Mouse (Mus musculus): Measurements from ENCODE around the gene Ret.

Ret gene

DNA sequence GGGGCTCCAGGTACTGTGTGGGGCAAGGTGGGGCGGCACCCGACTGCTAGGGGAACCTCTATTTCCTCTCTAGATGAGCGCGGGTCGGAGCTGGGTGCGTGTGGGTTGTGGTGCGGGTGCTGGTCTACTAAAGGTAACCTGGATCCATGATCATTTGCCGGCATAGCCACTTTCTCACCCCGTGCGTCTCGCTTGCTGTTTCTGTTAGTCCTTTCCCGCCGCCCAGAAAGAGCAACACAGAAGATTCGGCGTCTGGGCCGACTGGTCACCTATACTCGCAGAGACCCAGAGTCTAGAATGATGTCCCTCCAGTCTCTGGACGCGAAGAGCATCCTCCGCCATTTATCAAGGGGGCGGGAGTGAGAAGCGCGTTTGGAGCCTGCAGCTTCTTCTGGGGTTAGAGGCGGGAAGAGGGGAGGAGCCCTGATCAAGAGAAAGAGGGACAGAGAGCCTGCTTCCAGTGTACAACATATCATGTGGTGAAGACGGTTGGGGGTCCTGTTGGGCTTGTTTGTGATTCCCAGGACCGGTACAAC lies at the start of gene Ret:
Gene Ret (minus strand): TSS at position 279 of the 536 bp plus-strand sequence.
- no peak for DNase-seq (ENCODE audit: low read depth)

DNA sequence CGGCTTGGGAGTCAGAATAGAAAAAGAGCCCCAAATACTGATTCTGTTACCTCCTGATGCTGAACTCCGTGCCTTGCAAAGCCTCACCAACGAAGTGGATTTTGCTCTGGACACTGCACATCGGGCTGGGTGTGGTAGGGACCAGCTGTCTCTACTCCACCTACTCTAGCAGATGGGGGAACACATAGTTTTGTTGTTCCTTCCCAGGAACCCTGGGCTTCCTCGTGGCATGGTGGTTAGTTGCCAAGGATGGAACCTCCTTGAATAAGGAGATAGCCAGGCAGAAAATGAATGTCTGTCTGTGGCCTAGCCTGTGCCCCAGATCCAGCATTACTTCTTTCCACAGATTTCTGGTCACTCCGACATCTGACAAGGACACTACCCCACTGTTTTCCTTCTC lies 49.6 kb upstream of the Ret start:
- no peak for DNase-seq (ENCODE audit: low read depth)

DNA sequence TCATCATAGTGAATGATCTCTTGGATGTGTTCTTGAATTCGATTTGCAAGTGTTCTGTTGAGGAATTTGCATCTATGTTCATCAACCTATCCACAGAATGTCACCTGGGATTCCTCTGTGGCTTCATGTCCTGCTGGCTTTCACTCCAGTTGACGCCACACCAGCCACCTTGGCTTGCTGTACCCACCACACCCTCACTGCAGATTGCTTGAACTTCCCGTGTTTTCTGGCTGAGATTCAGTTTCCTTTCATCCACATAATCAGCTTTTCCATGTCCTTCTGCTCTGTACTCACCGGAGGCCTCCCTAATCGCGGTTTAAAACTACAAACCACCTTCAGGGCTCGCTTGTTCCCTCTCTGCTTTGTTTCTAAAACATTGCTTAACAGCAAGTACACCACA lies 46.6 kb upstream of the Ret start:
- DNase-seq (ENCODE audit: low read depth), result no peak

DNA sequence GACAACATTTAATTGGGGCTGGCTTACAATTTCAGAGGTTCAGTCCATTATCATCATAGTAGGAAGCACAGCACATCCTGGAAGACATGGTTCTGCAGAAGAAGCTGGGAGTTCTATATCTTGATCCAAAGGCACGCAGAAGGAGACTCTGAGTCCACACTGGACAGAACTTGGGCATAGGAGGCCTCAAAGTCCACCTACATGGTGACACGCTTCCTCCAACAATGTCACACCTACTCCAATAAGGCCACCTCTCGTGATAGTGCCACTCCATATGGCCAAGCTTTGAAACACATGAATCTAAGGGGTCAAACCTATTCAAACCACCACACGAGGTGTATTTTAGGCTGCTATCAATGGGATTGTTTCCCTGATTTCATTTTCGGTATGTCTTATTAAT lies 45.4 kb upstream of the Ret start:
- no peak for DNase-seq (ENCODE audit: low read depth)

DNA sequence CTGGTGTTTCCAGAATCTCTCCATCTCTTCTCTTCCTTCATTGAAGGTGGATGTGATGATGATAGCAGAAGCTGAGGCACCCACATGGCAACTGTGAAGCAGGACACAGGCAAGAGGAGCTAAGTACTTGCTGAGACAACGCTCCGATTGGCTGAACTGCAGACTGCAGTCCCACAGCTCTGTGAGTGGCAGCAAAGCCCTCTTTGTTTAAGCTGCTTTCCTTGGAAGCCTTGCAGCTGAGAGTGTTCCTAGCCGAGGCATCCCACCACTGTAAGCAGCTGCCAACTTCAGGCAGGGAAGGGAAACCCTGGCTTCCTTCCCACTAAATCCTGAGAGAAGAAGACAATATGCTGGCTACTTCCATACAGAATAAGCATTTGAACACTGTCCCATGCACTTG lies 28.6 kb upstream of the Ret start:
- DNase-seq (ENCODE audit: low read depth), result no peak

DNA sequence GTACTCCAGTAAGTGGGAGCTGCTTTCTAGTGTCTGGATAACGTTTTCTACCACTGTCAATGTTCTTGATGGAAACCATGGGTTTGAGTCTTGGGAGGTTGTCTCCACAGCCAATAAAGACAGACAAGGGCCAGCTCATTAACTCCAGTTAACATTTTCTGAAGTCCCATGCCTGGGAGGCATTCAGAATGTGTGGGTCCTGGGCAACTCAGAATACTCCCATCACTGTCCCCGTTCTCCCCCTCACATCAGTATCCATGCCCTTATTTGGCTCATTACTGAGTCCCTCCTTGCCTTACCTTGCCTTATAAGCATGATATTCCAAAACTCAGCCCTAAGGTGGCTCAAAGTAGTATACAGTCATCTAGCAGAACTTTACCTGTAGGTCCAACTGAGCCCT lies 25.0 kb upstream of the Ret start:
- no peak for DNase-seq (ENCODE audit: low read depth)

DNA sequence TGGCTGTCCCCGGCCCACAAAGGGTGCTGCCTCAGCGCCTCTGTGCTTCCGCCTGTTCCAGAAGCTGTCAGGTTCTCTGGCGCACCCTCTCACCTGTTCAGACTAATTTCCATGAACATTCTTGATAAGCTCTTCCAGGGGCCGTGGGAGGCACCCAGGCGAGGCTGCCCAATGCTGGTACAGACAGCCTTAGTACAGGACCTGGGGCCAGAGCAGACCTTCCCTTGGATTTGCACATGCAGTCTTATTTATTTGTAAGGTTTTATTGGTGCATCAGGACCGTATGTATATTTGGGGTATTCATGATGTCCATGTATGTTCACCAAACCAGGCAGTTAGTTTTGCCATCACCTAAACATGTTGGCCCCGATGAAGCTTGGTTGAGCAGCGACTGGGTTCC lies 18.2 kb upstream of the Ret start:
- no peak for DNase-seq (ENCODE audit: low read depth)

DNA sequence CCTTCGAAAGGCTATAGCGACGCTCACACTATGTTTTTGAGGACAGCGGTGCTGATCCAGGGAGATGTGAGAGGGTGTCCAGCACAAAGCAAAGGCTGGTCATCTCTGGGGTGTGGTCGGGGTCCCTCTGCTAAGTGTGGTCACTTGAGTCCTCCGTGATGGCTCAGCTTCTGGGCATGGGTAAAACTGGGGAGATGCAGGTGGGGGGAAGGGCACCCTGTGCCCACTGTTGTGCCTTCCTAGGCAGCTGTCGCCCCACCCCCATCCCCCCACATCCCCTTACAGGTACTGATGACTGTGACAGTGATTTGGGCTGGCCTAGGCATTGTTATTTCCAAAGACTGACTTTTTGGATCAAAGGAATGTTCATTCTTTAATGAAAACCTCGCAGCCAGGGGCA lies 10.8 kb upstream of the Ret start:
- DNase-seq (ENCODE audit: low read depth), result no peak

DNA sequence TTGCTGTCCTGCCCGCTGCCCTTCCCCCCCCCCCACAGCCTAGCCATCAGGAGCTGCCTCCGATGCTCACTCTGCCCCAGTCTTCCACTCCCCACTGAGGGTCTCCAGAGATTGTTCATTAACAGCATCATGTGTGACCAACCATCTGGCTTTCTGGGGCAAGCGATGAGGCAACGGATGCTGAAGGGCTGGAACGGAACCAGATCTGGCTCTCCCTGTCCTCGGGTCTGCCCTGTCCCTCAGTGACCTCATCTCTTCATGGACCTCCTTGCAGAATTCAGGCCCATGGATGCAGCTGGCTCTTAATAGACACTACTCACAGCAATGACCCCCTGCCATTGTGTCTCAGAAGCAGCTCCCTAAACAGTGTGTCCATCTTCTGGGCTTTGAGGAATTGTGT lies 8.9 kb upstream of the Ret start:
- no peak for DNase-seq (ENCODE audit: low read depth)

DNA sequence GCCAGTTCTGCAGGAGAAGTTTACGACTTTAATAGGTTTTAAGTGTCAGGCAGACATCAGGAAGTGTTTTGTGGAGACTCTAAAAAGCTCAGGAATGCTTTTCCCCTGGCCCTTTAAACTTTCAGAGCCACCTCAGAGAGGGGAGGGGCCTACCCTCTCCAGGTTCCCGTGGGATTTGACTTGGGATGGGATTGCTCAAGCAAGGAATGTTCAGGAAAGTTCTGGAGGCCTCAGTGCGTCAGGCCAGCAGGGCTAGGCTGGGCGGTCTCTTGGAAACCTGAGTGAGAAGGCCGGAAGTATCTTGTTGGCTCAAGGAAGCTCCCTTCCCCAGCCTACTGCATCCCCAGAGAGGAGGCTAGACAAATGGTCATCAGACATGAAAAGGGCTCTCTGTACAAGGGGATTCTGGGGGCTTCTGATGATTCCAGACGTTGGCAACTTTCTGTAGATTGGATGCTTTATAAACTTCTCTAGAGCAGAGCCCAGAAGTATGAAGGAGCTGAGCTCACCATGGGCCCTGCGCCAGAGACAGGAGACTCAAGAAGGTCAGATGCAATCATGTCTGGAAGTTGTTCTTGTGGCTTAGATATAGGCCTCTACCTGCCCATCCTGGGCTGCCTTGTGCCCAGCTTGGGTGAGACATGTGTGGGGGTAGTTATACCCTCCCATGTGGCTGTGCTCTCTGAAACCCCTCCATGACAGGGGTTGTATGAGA lies 7.8 kb upstream of the Ret start:
- DNase-seq (ENCODE audit: low read depth), result no peak

DNA sequence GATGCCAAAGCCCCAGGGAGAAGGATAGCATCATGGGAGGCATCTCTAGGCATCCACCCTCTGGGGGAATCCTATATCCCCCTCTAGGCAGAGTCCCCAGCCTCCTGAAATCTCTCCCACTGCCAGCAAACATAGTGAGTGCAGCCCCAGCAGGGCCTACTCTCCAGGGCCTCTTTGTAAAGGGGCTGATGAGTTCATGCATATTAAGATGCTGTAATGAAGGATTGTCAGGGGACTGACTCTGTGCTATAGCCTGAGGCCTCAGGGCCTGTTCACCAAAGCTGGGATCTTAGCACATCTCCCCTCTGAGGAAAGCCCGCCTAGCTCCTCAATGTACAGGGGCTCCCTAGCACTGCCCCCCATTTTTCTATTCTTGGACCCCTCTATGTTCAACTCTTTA lies 6.6 kb upstream of the Ret start:
- no peak for DNase-seq (ENCODE audit: low read depth)

DNA sequence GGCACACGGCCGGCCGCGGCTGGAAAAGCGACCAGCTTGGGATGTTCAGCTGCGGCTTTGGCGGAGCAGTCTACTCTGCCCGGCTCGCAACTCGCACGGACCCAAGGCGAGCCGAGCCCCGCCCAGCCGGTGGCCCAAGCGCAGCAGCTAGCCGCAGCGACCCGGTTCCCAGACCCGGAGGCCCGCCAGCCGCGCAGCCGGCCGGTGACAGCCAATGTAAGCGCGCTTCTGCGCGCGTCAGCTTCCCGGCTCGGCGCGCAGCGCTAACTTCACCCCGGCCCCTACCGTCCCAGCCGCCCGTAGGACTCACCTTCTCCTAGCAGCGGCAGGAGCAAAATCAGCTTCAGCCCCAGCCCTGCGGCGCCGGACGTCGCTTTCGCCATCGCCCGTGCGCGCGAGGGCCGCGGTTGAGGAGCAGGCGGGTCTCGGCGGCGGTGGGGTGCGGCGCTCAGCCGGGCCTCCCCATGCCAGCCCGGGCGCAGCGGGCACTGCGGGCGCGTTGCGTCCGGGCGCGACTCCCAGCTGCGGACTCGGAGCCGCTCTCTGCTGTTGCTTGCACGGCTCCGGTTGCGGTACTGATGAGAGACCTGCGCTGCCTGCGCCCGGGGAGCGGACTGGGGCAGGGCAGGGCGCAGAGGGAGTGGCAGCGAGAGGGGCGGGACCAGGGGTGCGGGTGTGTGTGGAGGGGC lies 623 bp downstream of the Ret start:
- DNase-seq (ENCODE audit: low read depth), result no peak

DNA sequence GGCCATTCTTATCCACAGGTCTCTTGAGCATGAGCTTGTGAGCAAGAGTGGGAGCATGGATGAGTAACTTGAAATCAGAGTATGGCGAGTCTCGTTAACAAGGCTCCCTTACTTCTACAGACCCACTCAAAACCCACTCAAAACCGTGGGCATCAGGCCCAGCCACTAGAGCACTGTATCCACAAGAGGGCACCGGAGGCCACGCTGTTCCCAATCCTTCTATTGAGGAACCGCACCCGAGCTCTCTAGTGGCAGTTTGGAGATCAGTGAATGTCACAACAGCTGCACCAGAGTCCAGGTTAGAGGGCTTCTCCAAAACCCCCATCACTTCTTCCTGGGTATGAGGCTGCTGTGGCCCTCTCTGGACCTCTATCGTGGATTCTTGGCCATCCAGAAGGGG lies 2.4 kb downstream of the Ret start:
- DNase-seq (ENCODE audit: low read depth), result no peak

DNA sequence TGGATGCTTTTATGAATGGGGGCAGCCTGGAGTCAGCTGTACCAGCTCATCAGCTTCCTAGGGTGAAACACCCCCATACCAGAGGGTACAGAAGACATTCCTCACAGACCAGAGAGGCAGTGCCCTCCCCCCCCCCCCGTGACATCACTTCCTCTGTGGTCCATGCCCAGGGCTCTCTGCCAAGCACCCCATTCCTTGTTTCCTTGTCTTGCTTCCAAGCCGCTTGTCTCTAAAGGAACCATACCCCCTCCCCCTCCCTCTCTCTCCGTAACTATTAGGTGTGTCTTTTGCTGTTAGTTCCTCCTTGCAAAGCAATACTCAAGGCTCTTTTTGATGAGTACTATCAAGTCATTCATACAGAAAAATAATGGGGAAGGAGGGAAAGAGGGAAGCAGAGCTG lies 4.6 kb downstream of the Ret start:
- DNase-seq (ENCODE audit: low read depth), result no peak

DNA sequence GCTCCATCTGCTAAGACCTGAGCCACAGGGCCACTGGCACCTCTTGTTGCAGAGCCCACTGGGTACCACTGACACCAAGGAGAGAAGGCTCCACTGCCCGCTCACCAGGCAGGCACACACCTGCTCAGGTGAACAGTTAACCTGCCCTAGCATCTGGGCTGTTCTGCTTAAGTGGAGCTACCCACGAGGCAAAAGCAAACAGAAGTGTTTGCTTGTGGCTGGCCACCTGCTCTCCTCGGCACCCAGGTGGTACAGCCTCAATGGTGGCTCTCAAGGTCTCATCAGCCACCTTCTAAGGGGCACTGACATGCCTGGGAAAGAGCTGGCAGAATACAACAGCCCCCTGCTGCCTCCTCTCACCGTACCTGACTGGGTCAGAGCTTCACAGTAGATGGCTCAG lies 5.3 kb downstream of the Ret start:
- DNase-seq (ENCODE audit: low read depth), result no peak

DNA sequence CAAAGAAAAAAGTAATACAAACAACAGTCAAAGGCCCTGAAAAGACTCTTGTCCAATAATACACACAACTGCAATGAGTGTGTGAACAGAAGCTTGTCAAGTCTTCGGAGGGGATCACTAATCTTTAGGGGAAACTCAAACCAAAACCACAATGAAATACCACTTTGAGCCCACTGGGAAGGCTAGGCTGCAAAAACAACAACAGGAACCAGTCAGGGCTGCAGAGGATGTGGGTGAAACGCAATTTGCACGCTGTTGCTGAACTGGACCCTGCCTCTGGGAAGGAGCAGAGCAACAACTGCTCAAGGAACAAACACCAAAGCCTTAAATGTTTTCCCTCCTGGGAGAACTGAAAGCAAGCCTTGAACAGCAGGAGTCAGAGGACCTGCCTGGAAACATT lies 7.8 kb downstream of the Ret start:
- DNase-seq (ENCODE audit: low read depth), result no peak

DNA sequence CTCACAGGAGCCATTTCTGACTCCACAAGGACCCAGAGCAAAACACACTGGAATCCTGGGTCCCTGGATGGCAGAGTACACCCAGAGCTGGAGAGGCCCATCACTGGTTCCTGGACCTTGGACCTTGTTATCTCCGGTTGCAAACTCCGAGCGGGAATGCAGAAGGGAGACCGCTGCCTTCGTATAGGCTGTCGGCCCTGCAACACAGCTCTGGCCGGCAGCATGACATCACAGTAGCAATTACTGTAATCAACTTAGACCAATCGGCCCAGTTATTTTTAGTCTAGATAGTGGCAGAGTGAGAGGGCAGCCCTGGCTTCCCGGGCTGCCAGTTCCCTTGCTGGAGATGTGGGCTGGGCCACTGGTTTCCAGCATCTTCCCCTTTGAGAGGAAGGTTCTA lies 8.9 kb downstream of the Ret start:
- no peak for DNase-seq (ENCODE audit: low read depth)

DNA sequence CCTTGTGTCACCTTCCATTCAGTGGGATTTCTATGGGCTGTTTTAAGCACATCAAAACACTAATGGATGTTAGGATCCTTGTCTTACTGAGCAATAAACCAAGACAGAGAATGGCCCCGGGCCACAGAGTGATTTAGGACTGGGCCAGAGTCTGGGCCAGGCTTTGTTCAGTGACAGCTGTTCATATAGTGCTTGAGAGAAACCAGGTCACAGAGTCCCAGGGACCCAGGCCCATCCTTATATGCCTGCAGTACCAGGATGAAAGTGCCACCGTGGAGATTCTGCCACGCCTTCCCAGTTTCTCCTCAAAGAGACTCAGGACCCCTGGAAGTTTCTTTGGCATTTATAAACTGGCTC lies 10.3 kb downstream of the Ret start:
- no peak for DNase-seq (ENCODE audit: low read depth)

DNA sequence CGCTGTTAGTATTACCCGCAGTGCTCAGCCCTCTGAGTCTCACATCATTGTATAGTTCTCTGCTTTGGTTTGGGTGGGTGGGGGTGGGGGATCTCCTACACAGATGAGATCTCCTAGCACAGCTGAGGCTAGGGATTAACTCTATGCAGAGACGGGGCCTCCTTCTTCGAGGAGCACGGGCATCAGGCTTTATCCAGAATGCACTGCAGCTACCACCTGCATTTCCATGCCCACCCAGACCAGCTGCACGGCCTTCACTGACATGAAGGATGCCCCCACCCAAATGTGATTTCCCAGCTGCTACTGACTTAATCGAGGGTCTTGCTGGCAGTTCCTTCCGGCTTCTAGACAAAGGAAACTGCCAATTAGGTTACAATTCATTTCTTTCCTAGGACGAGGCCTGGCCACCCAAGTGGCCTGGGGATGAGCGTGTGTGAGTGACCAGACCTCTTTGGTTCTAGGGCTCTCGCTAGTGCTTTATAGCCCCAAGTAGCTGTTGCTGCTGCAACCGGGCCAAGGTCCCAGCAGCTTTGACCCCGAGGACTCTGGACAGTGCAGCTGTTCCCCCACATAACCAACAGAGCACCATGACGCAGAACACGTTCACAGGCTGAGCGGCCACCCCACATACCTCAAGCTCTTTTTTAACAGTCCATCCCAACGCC lies 10.8 kb downstream of the Ret start:
- DNase-seq (ENCODE audit: low read depth), result no peak

DNA sequence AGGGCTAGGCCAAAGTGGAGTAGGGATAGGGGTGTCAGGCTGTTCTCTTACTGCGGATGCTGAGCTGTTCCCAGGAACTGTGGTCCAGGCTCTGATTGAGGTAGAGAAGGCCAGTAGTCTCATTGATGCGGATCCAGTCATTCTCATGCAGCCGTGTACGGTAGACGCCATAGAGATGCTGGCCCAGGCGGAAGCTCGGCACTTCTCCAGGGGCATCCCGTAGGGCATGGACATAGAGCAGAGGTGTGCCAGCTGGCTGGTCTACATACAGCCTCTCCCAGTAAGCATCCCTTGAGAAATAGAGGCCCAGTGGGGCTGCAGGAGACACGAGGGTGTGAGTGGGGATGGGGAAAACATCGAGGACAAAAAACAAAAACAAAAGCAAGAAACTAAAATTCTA lies 13.4 kb downstream of the Ret start:
- DNase-seq (ENCODE audit: low read depth), result no peak

DNA sequence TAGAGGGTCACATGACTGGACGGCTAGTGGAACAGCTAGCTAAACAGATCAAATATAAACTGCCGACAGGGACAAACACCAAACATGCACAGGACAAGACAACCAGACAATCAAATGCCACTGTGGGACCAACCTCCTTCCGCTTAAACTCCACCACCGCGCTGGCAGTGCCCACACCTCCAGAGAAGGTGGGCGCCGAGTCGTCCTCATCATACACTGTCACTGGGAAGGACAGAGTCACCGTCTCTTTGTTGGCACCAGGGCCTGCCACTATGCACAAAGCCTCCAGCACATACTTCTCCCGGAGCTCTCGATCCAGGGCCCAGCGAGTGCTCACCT lies 17.5 kb downstream of the Ret start:
- no peak for DNase-seq (ENCODE audit: low read depth)

DNA sequence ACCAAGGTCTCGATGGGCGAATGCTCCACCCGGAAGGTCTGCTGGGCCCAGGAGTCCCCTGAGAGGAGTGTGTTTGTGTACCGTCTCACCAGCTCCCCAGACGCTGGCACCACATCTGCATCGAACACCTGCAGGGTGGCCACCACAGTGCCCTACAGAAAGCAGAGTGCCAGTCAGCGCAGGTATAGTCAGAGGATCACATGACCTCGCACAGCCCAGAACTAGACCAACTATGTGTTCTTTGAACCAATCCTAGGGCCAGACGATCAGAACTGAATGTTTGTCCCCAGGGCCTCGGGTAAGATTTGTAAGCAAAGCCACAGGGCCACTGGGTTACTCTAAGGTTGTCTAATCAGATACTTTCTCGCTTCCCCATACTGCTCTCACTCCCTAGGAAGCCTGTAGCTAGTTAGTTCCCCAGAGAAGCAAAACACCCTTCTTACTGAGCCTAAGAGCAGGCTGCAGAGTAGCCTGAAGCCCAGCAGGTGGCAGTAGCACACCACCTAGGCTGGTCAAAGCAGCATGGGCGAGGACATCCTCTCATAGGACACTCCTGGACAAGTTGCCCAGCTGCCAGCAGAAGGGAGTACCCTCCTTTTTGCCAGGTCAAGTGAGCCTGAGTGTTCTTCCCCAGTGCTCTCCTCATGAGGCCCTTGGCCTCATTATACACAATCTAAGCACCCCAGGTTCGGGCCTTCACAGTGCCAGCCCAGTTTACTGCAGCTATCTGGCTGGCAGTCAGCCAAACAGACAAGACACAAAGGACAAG lies 18.0 kb downstream of the Ret start:
- DNase-seq (ENCODE audit: low read depth), result peak; percentile 71

DNA sequence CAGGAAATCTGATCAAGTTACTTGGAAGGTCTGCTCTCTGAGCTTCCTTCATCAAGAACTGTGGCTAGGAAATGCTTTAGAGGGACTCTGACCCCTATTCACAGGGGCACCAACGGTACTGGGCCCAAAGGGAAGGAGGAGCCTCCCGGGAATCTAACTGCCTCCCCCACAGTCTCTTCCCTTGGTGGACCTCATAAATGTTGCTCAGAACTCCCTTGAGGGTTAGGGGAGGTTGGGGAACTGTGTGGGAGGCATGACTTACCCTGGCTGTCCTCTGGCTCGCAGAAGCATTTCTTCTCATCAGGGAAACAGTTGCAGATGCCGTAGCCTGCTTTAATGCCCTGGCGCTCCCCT lies 23.6 kb downstream of the Ret start:
- no peak for DNase-seq (ENCODE audit: low read depth)
